Mouse (Mus musculus) forebrain, embryonic 16.5 days (tissue): Measurements from ENCODE around the gene Tradd. TPM values are rescaled to one million over a fixed set of nuclear protein-coding genes. Genes with fewer than 3 reads are reported as not detected.

Experiments
- ATAC-seq: fragments of 200-750 bp; cut with Nextera tagmentation; 2 replicates; pipeline ENCODE4 v1.8.0; 2017; ENCODE audit warnings: mild to moderate bottlenecking, moderate library complexity
- H3K27ac ChIP-seq: fragments of 300-500 bp; sonication (generic); 2 replicates; pipeline ENCODE4 v1.5.1; 2014; ENCODE audit warnings: low read length, control low read depth
- H3K27me3 ChIP-seq: fragments of 300-500 bp; sonication (generic); replicated peaks from 2 replicates; pipeline ENCODE4 v1.6.1; 2014; ENCODE audit warnings: low read length; ENCODE audit not compliant: control insufficient read depth, insufficient read depth
- H3K36me3 ChIP-seq: fragments of 300-500 bp; sonication (generic); 2 replicates; pipeline ENCODE4 v1.6.1; 2014; ENCODE audit not compliant: control insufficient read depth, insufficient read depth
- H3K4me1 ChIP-seq: fragments of 300-500 bp; sonication (generic); replicated peaks from 2 replicates; pipeline ENCODE4 v1.6.1; 2014; ENCODE audit warnings: low read length; ENCODE audit not compliant: control insufficient read depth, insufficient read depth
- H3K4me2 ChIP-seq: fragments of 300-500 bp; sonication (generic); 2 replicates; pipeline ENCODE4 v1.6.1; 2014; ENCODE audit warnings: mild to moderate bottlenecking, low read length, control low read depth
- H3K4me3 ChIP-seq: fragments of 300-500 bp; sonication (generic); replicated peaks from 2 replicates; pipeline ENCODE4 v1.5.1; 2014; ENCODE audit warnings: mild to moderate bottlenecking, low read length, control low read depth
- H3K9ac ChIP-seq: fragments of 300-500 bp; sonication (generic); replicated peaks from 2 replicates; pipeline ENCODE4 v1.6.1; 2014; ENCODE audit warnings: low read depth, low read length, control low read depth
- H3K9me3 ChIP-seq: fragments of 300-500 bp; sonication (generic); 2 replicates; pipeline ENCODE4 v1.6.1; 2016; ENCODE audit warnings: low read length; ENCODE audit not compliant: control insufficient read depth
- WGBS: fragments of 180-500 bp; shearing (Covaris S2); extraction: QIAGEN DNeasy Blood & Tissue Kit; methylation state at CpG from one replicate; pipeline ENCODE4 v1.1.7; 2014; 5-methylcytosine and 5-hydroxymethylcytosine counted together
- polyA plus RNA-seq: library from polyadenylated mRNA; unstranded; fragments of >200 nt; fragmentation: Nextera tagmentation; extraction: Ambion mirVana; gene quantifications from 2 replicates; pipeline ENCODE4 v1.2.1, GENCODE M21; 2015

Tradd gene
- polyA plus RNA-seq, 1 experiment from 2014 or later, result 27.3 TPM

- Histone ChIP-seq H3K4me1 (peaks cover 8% of the 10 kb centered on the region), H3K36me3 (peaks cover 25% of the 10 kb centered on the region), H3K9me3 (no peaks in the 10 kb centered on the region), H3K27ac (no peak overlapping the region), H3K27me3 (no peaks in the 10 kb centered on the region), H3K4me3 (no peak overlapping the region), H3K4me2 (peak overlapping the region; percentile 31), H3K9ac (no peak overlapping the region)
- 62% methylated on average over 5 of the region's 5 CpGs for WGBS
- peak; percentile 29 for ATAC-seq
Observed at GRCm38 (mm10) chr8:105306146-105306691, 41.8 kb upstream of the Tradd start.

GRCm38 (mm10) chr8:105305211-105306145 lies 41.1 kb upstream of the Tradd start, which contains the start of gene Elmo3:
Elmo3 (plus strand) TSS chr8:105305601.
- H3K27ac ChIP-seq, result no peak within 1 kb of the TSS
- H3K4me2 ChIP-seq, result peak within 1 kb of the TSS; percentile 31
- WGBS, result 7% methylated on average over 30 of the region's 30 CpGs

GRCm38 (mm10) chr8:105304325-105305210 lies 40.2 kb upstream of the Tradd start:
- Histone ChIP-seq H3K9me3 (no peaks in the 10 kb centered on the region), H3K9ac (no peak overlapping the region), H3K4me2 (no peak overlapping the region), H3K27me3 (no peaks in the 10 kb centered on the region), H3K36me3 (peaks cover 37% of the 10 kb centered on the region), H3K4me1 (peaks cover 8% of the 10 kb centered on the region), H3K27ac (no peak overlapping the region), H3K4me3 (no peak overlapping the region)
- ATAC-seq, result peak; percentile 21; the same call in 1 of the 2 replicates
- WGBS, result 68% methylated on average over 9 of the region's 9 CpGs

More at GRCm38 (mm10) chr8:105305211-105306145, 41.1 kb upstream of the Tradd start, which contains the start of gene Elmo3:
- Histone ChIP-seq H3K4me3 (no peak within 1 kb of the TSS; the same call in 1 of the 2 replicates), H3K36me3 (peaks cover 29% of the 10 kb centered on the region), H3K9ac (no peak within 1 kb of the TSS), H3K4me1 (peaks cover 8% of the 10 kb centered on the region), H3K27me3 (no peaks in the 10 kb centered on the region), H3K9me3 (no peaks in the 10 kb centered on the region)
- peak; percentile 15; the same call in 1 of the 2 replicates for ATAC-seq

GRCm38 (mm10) chr8:105303874-105304273 lies 39.5 kb upstream of the Tradd start:
- ATAC-seq, result no peak
- H3K36me3 ChIP-seq, result peaks cover 37% of the 10 kb centered on the region
- H3K4me3 ChIP-seq, result no peak overlapping the region
- H3K4me2 ChIP-seq, result no peak overlapping the region
- WGBS, result 86% methylated on average over 9 of the region's 9 CpGs
- no peaks in the 10 kb centered on the region for H3K27me3 ChIP-seq
- H3K27ac ChIP-seq, result no peak overlapping the region
- no peaks in the 10 kb centered on the region for H3K9me3 ChIP-seq
- H3K4me1 ChIP-seq, result peaks cover 15% of the 10 kb centered on the region
- no peak overlapping the region for H3K9ac ChIP-seq

- no peak overlapping the region for H3K9ac ChIP-seq
- no peak overlapping the region for H3K27ac ChIP-seq
- no peak overlapping the region for H3K4me2 ChIP-seq
- H3K27me3 ChIP-seq, result no peaks in the 10 kb centered on the region
- ATAC-seq, result no peak
- H3K36me3 ChIP-seq, result peaks cover 37% of the 10 kb centered on the region
- no peak overlapping the region for H3K4me3 ChIP-seq
- H3K4me1 ChIP-seq, result peaks cover 20% of the 10 kb centered on the region
- 87% methylated on average over 8 of the region's 8 CpGs for WGBS
- H3K9me3 ChIP-seq, result no peaks in the 10 kb centered on the region
Observed at GRCm38 (mm10) chr8:105303396-105303795, 39.0 kb upstream of the Tradd start.

- Histone ChIP-seq H3K4me2 (no peak overlapping the region), H3K27ac (no peak overlapping the region), H3K27me3 (no peaks in the 10 kb centered on the region), H3K9me3 (no peaks in the 10 kb centered on the region), H3K9ac (no peak overlapping the region), H3K4me3 (no peak overlapping the region), H3K4me1 (peaks cover 20% of the 10 kb centered on the region), H3K36me3 (peaks cover 29% of the 10 kb centered on the region)
- WGBS, result 96% methylated on average over 8 of the region's 8 CpGs
- no peak for ATAC-seq
Observed at GRCm38 (mm10) chr8:105299962-105300361, 35.6 kb upstream of the Tradd start.

GRCm38 (mm10) chr8:105298351-105299252 lies 34.2 kb upstream of the Tradd start:
- Histone ChIP-seq H3K4me1 (peaks cover 20% of the 10 kb centered on the region), H3K27me3 (no peaks in the 10 kb centered on the region), H3K4me3 (peak overlapping the region; percentile 89), H3K9me3 (no peaks in the 10 kb centered on the region), H3K9ac (peak overlapping the region; percentile 88), H3K4me2 (peak overlapping the region; percentile 89), H3K27ac (no peak overlapping the region), H3K36me3 (peaks cover 25% of the 10 kb centered on the region)
- no peak for ATAC-seq
- 64% methylated on average over 18 of the region's 18 CpGs for WGBS

GRCm38 (mm10) chr8:105297511-105298192 lies 33.2 kb upstream of the Tradd start, which contains the start of gene E2f4:
E2f4 (plus strand) TSS chr8:105297663.
- H3K27ac ChIP-seq, result peak within 1 kb of the TSS; percentile 54; the same call in 1 of the 2 replicates
- H3K9ac ChIP-seq, result peak within 1 kb of the TSS; percentile 88
- no peaks in the 10 kb centered on the region for H3K27me3 ChIP-seq
- peak within 1 kb of the TSS; percentile 89 for H3K4me3 ChIP-seq
- ATAC-seq, result peak; percentile 95
- WGBS, result under 1% methylated on average over 56 of the region's 58 CpGs
- H3K36me3 ChIP-seq, result peaks cover 21% of the 10 kb centered on the region
- H3K4me1 ChIP-seq, result peaks cover 20% of the 10 kb centered on the region
- H3K4me2 ChIP-seq, result peak within 1 kb of the TSS; percentile 89
- H3K9me3 ChIP-seq, result no peaks in the 10 kb centered on the region
